ENCODE assay signal across 10 mouse cellular contexts in genomic region chr12:111445161-111445889, GRCm38 (mm10). TPM values are rescaled to one million over a fixed set of nuclear protein-coding genes. Genes with fewer than 3 reads are reported as not detected.
DNase-seq lines count a peak whose midpoint lies in the region; ATAC-seq and TF ChIP-seq lines count a peak whose summit lies in the region.
"Had no signal": no experiment of that assay in that cellular context is flagged by ENCODE, and none has a peak within 500 bp of the region (broad histone marks: within the 10 kb centered on the region; RNA-seq: fewer than 3 reads in every experiment).

No protein-coding gene starts in this region.

- H3K9me3 ChIP-seq in lung, embryonic 14.5 days (ENCODE audit: low read depth, low read length) = no peaks in the 10 kb centered on the region
- no peaks in the 10 kb centered on the region for H3K9me3 ChIP-seq in forebrain, embryonic 13.5 days (replicated peaks)
- H3K9me3 ChIP-seq in limb, embryonic 11.5 days (ENCODE audit: control insufficient read depth, low read length) = no peaks in the 10 kb centered on the region
- no peaks in the 10 kb centered on the region for H3K9me3 ChIP-seq in neural tube, embryonic 13.5 days

- H3K36me3 ChIP-seq in lung, embryonic 14.5 days (ENCODE audit: insufficient read depth) = no peaks in the 10 kb centered on the region
- no peaks in the 10 kb centered on the region for H3K36me3 ChIP-seq in forebrain, embryonic 13.5 days (ENCODE audit: poor library complexity, severe bottlenecking)
- no peaks in the 10 kb centered on the region; the same call in 1 of the 2 replicates for H3K36me3 ChIP-seq in limb, embryonic 11.5 days (ENCODE audit: control insufficient read depth, insufficient read depth, low read length)
- no peaks in the 10 kb centered on the region for H3K36me3 ChIP-seq in neural tube, embryonic 13.5 days

- DNase-seq in lung, embryonic 14.5 days = no peak
- DNase-seq in lung, adult 2 months = no peak
- no peak for DNase-seq in limb, embryonic 11.5 days (ENCODE audit: low spot score)
- DNase-seq in layer of hippocampus, adult 8-10 months (ENCODE audit: low spot score in 2 of 2) = no peak
- no peak for DNase-seq in urinary bladder, postnatal 4 days (ENCODE audit: low spot score in 2 of 2)
- DNase-seq in lung, postnatal 36 days = no peak
- DNase-seq: lung, adult 18-20 months had no signal

- H3K4me3 ChIP-seq in lung, embryonic 14.5 days (ENCODE audit: low read depth, low read length) = peak overlapping the region; percentile 24
- H3K4me3 ChIP-seq in lung, adult 2 months (replicated peaks; ENCODE audit: extremely low read depth, low read depth, low read length) = no peak overlapping the region
- peak overlapping the region; percentile 24 for H3K4me3 ChIP-seq in forebrain, embryonic 13.5 days
- peak overlapping the region; percentile 19; the same call in 1 of the 2 replicates for H3K4me3 ChIP-seq in limb, embryonic 11.5 days (ENCODE audit: low read depth, low read length)
- peak overlapping the region; percentile 24 for H3K4me3 ChIP-seq in neural tube, embryonic 13.5 days

- no peak for ATAC-seq in lung, embryonic 14.5 days (ENCODE audit: insufficient read depth)
- no peak for ATAC-seq in forebrain, embryonic 13.5 days
- no peak for ATAC-seq in limb, embryonic 11.5 days (ENCODE audit: insufficient number of reproducible peaks, low FRiP score, low TSS enrichment, low read depth)
- no peak for ATAC-seq in neural tube, embryonic 13.5 days (ENCODE audit: low read depth)
- ATAC-seq: Patski had no signal

- 5% methylated on average over 52 of the region's 52 CpGs for WGBS in lung, embryonic 14.5 days
- WGBS in lung, adult 2 months = 45% methylated on average over 52 of the region's 52 CpGs
- under 1% methylated on average over 40 of the region's 52 CpGs for WGBS in forebrain, embryonic 13.5 days
- WGBS in limb, embryonic 11.5 days = 2% methylated on average over 52 of the region's 52 CpGs
- WGBS in neural tube, embryonic 13.5 days = 5% methylated on average over 50 of the region's 52 CpGs

- H3K27ac ChIP-seq in lung, embryonic 14.5 days (ENCODE audit: low read depth) = no peak overlapping the region
- H3K27ac ChIP-seq in forebrain, embryonic 13.5 days = no peak overlapping the region
- no peak overlapping the region for H3K27ac ChIP-seq in limb, embryonic 11.5 days (replicated peaks; ENCODE audit: low read depth, low read length)
- H3K27ac ChIP-seq in neural tube, embryonic 13.5 days (replicated peaks) = no peak overlapping the region

- H3K9ac ChIP-seq in lung, embryonic 14.5 days = peak overlapping the region; percentile 38
- 0 out of 2 replicates have a peak overlapping the region, but pooled peaks have one; percentile 8 for H3K9ac ChIP-seq in forebrain, embryonic 13.5 days
- no peak overlapping the region for H3K9ac ChIP-seq in limb, embryonic 11.5 days (ENCODE audit: low read length)
- H3K9ac ChIP-seq in neural tube, embryonic 13.5 days = no peak overlapping the region

- H3K4me2 ChIP-seq in lung, embryonic 14.5 days = peak overlapping the region; percentile 51
- H3K4me2 ChIP-seq in forebrain, embryonic 13.5 days = peak overlapping the region; percentile 47
- H3K4me2 ChIP-seq in limb, embryonic 11.5 days (ENCODE audit: low read depth, severe bottlenecking) = peak overlapping the region; percentile 35
- H3K4me2 ChIP-seq in neural tube, embryonic 13.5 days = peak overlapping the region; percentile 47

- TF ChIP-seq POLR2A in lung, adult 2 months (IDR thresholded peaks at IDR 0.05; ENCODE audit: borderline replicate concordance, extremely low read depth, low read depth, low read length) = no peak

- H3K27me3 ChIP-seq in lung, embryonic 14.5 days (ENCODE audit: insufficient read depth, low read length) = peaks cover 77% of the 10 kb centered on the region
- H3K27me3 ChIP-seq in forebrain, embryonic 13.5 days = peaks cover 100% of the 10 kb centered on the region
- H3K27me3 ChIP-seq in limb, embryonic 11.5 days (ENCODE audit: control insufficient read depth, insufficient read depth, low read length) = peaks cover 90% of the 10 kb centered on the region
- H3K27me3 ChIP-seq in neural tube, embryonic 13.5 days = peaks cover 100% of the 10 kb centered on the region
- H3K27me3 ChIP-seq: Patski had no signal

- no peak for TF ChIP-seq CTCF in lung, embryonic 14.5 days (IDR thresholded peaks at IDR 0.05; ENCODE audit: low read depth)
- TF ChIP-seq CTCF in lung, adult 2 months (IDR thresholded peaks at IDR 0.05; ENCODE audit: insufficient read depth, low read length) = no peak

- peaks cover 18% of the 10 kb centered on the region; the same call in 1 of the 2 replicates for H3K4me1 ChIP-seq in lung, embryonic 14.5 days (ENCODE audit: insufficient read depth)
- H3K4me1 ChIP-seq in lung, adult 2 months (ENCODE audit: control insufficient read depth, insufficient read depth, low read length) = peaks cover 11% of the 10 kb centered on the region; the same call in 1 of the 2 replicates
- H3K4me1 ChIP-seq in forebrain, embryonic 13.5 days = peaks cover 23% of the 10 kb centered on the region
- H3K4me1 ChIP-seq in limb, embryonic 11.5 days (ENCODE audit: control insufficient read depth, insufficient read depth, low read length) = peaks cover 21% of the 10 kb centered on the region
- H3K4me1 ChIP-seq in neural tube, embryonic 13.5 days (replicated peaks) = peaks cover 36% of the 10 kb centered on the region

RNA-seq across cellular contexts. Expression of gene Tnfaip2, which starts 3.1 kb away (rescaled TPM):
- polyA plus RNA-seq in lung, embryonic 14.5 days (2014; fragmentation: Nextera tagmentation; extraction: Ambion mirVana) = 2.0 and 3.4 TPM in 2 replicates
- 31.7 and 43.6 TPM in 2 replicates for polyA plus RNA-seq in lung, adult 2 months (2012; rRNA removed)
- 0.60 and 1.2 TPM in 2 replicates for polyA plus RNA-seq in forebrain, embryonic 13.5 days (2015; fragmentation: Nextera tagmentation; extraction: Ambion mirVana)
- 3.1 and 5.5 TPM in 2 replicates for polyA plus RNA-seq in limb, embryonic 11.5 days (2014; fragmentation: Nextera tagmentation; extraction: Ambion mirVana)
- polyA plus RNA-seq in neural tube, embryonic 13.5 days (2015; fragmentation: Nextera tagmentation; extraction: Ambion mirVana) = 0.98 and 1.9 TPM in 2 replicates
- total RNA-seq in layer of hippocampus, adult 8-10 months (2022) = 1 to 10 TPM in 3 of 4 experiments, under 1 TPM in 1; 0.85 to 1.8 (median 1.4) TPM

RNA-seq across cellular contexts. Expression of gene Exoc3l4, which starts 28.5 kb away (rescaled TPM):
- 10.3 and 10.7 TPM in 2 replicates for polyA plus RNA-seq in lung, embryonic 14.5 days (2014; fragmentation: Nextera tagmentation; extraction: Ambion mirVana)
- 34.9 and 46.7 TPM in 2 replicates for polyA plus RNA-seq in lung, adult 2 months (2012; rRNA removed)
- 1.2 and 2.3 TPM in 2 replicates for polyA plus RNA-seq in forebrain, embryonic 13.5 days (2015; fragmentation: Nextera tagmentation; extraction: Ambion mirVana)
- polyA plus RNA-seq in limb, embryonic 11.5 days (2014; fragmentation: Nextera tagmentation; extraction: Ambion mirVana) = 4.1 TPM in 2 replicates
- 1.1 and 2.3 TPM in 2 replicates for polyA plus RNA-seq in neural tube, embryonic 13.5 days (2015; fragmentation: Nextera tagmentation; extraction: Ambion mirVana)
- 1 to 10 TPM; 5.0 to 7.7 (median 6.5) TPM for total RNA-seq in layer of hippocampus, adult 8-10 months (2022)

RNA-seq across cellular contexts. Expression of gene Lbhd2, which starts 38.7 kb away (rescaled TPM):
- 0.50 and 0.68 TPM in 2 replicates for polyA plus RNA-seq in lung, embryonic 14.5 days (2014; fragmentation: Nextera tagmentation; extraction: Ambion mirVana)
- polyA plus RNA-seq in lung, adult 2 months (2012; rRNA removed) = not detected in 2 replicates
- polyA plus RNA-seq in forebrain, embryonic 13.5 days (2015; fragmentation: Nextera tagmentation; extraction: Ambion mirVana) = 0.35 and 1.0 TPM in 2 replicates
- 0.63 TPM in 1 of 2 replicates, not detected in the other for polyA plus RNA-seq in limb, embryonic 11.5 days (2014; fragmentation: Nextera tagmentation; extraction: Ambion mirVana)
- polyA plus RNA-seq in neural tube, embryonic 13.5 days (2015; fragmentation: Nextera tagmentation; extraction: Ambion mirVana) = 1.4 TPM in 1 of 2 replicates, not detected in the other
- total RNA-seq in layer of hippocampus, adult 8-10 months (2022) = 1 to 10 TPM in 2 of 4 experiments, under 1 TPM in 1, not detected in 1; 0.61 to 2.3 (median 1.3) TPM
- polyA plus RNA-seq: Patski had no signal

RNA-seq across cellular contexts. Expression of gene Gm266, which starts 40.3 kb away (rescaled TPM):
- polyA plus RNA-seq in lung, embryonic 14.5 days (2014; fragmentation: Nextera tagmentation; extraction: Ambion mirVana) = 8.1 and 10.8 TPM in 2 replicates
- 0.12 and 0.31 TPM in 2 replicates for polyA plus RNA-seq in lung, adult 2 months (2012; rRNA removed)
- polyA plus RNA-seq in forebrain, embryonic 13.5 days (2015; fragmentation: Nextera tagmentation; extraction: Ambion mirVana) = 0.40 and 1.0 TPM in 2 replicates
- 11.4 and 13.8 TPM in 2 replicates for polyA plus RNA-seq in limb, embryonic 11.5 days (2014; fragmentation: Nextera tagmentation; extraction: Ambion mirVana)
- polyA plus RNA-seq in neural tube, embryonic 13.5 days (2015; fragmentation: Nextera tagmentation; extraction: Ambion mirVana) = 1.6 TPM in 2 replicates
- total RNA-seq in layer of hippocampus, adult 8-10 months (2022) = 1 to 10 TPM; 3.6 to 6.6 (median 4.6) TPM

Comparison
In these comparisons a context has a peak if more than half of its experiments do, and no peak if none do; other contexts are left out.
1. H3K9ac ChIP-seq: peak in lung, embryonic 14.5 days (single experiment) and forebrain, embryonic 13.5 days (single experiment); none in limb, embryonic 11.5 days (single experiment) and neural tube, embryonic 13.5 days (single experiment).
2. Peak in every context shown above with its lines, with median percentiles within 50 percentile points of each other: H3K4me2 ChIP-seq.